Comparison of ENCODE assay signal across 8 mouse cellular contexts in the genomic region with DNA sequence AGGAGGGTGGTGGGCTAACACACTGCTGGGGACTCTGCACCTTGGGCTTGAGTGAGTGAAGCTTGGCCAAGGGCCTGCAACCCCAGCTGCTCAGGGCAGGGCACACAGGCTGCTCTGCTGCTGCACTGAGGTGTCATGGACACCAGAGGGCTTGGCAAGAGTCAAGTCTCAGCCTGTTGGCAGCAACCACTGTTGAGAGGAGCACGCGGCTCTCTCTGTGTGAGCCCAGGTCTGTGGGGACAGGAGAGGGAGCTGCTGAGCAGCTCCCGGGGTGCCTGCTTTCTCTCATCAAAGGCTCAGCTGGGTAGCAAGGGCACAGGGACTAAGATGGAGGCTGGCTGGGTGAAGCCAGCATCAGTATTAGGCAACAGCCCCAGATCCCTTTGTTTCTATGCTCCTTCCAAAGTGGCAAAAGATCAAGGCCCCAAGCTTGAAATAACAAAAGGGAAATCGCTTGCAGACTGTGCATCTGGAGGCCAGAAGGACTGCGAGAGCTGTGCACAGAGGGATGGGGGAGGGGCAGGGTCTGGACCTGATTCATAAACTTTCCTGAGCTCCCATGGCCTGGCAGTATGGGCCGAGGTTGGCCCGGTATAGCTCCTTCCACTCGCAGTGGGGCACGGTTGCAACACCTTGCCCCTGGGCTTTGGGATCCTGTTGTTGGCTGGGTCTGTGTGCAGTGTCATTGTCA.
DNase-seq lines count a peak whose midpoint lies in the region; ATAC-seq and TF ChIP-seq lines count a peak whose summit lies in the region.

No protein-coding gene starts in this region.

- H3K27ac ChIP-seq in forebrain, embryonic 11.5 days (ENCODE audit: low read depth, low read length) = no peak overlapping the region
- H3K27ac ChIP-seq in heart, embryonic 14.5 days (replicated peaks in 1 of 2; ENCODE audit: control insufficient read depth in 1 of 2, insufficient read depth in 1 of 2, low read depth in 2 of 2, low read length in 2 of 2) = no peak overlapping the region
- H3K27ac ChIP-seq in lung, embryonic 14.5 days (ENCODE audit: low read depth) = no peak overlapping the region

- DNase-seq in CD4-positive helper T cell, adult 2 months (ENCODE audit: low read depth, low spot score) = peak; percentile 48
- DNase-seq in brain, embryonic 18.5 days (ENCODE audit: low read depth, low spot score) = peak; percentile 49
- peak; percentile 72 for DNase-seq in forebrain, embryonic 11.5 days (ENCODE audit: low spot score)
- peak; percentile 66 for DNase-seq in kidney, postnatal 10 days
- peak; percentile 83 for DNase-seq in lung, embryonic 14.5 days
- DNase-seq in retina, adult 2 months (ENCODE audit: low read depth, low spot score) = peak; percentile 9
- peak; percentile 69 for DNase-seq in urinary bladder, postnatal 14 days (ENCODE audit: low spot score)

- H3K9me3 ChIP-seq in forebrain, embryonic 11.5 days (ENCODE audit: control insufficient read depth, low read length) = no peaks in the 10 kb centered on the region
- H3K9me3 ChIP-seq in heart, embryonic 14.5 days (ENCODE audit: control insufficient read depth, low read length) = no peaks in the 10 kb centered on the region
- H3K9me3 ChIP-seq in lung, embryonic 14.5 days (ENCODE audit: low read depth, low read length) = no peaks in the 10 kb centered on the region

- peak; percentile 66 for ATAC-seq in forebrain, embryonic 11.5 days (replicated peaks; ENCODE audit: low FRiP score)
- ATAC-seq in heart, embryonic 14.5 days (ENCODE audit: insufficient number of reproducible peaks, insufficient read depth, low FRiP score, low read depth) = peak; percentile 68
- ATAC-seq in lung, embryonic 14.5 days (ENCODE audit: insufficient read depth) = peak; percentile 86

- 19% methylated on average over 9 of the region's 9 CpGs for WGBS in forebrain, embryonic 11.5 days
- WGBS in heart, embryonic 14.5 days = 38% methylated on average over 9 of the region's 9 CpGs
- WGBS in lung, embryonic 14.5 days = 32% methylated on average over 9 of the region's 9 CpGs

- no peaks in the 10 kb centered on the region for H3K27me3 ChIP-seq in forebrain, embryonic 11.5 days (ENCODE audit: control insufficient read depth, insufficient read depth, low read length)
- H3K27me3 ChIP-seq in heart, embryonic 14.5 days (ENCODE audit: control insufficient read depth, insufficient read depth, low read length) = peaks cover 3% of the 10 kb centered on the region; the same call in 1 of the 2 replicates
- no peaks in the 10 kb centered on the region for H3K27me3 ChIP-seq in lung, embryonic 14.5 days (ENCODE audit: insufficient read depth, low read length)

- peaks cover 10% of the 10 kb centered on the region; the same call in 1 of the 2 replicates for H3K4me1 ChIP-seq in forebrain, embryonic 11.5 days (replicated peaks; ENCODE audit: control insufficient read depth, insufficient read depth, low read length)
- no peaks in the 10 kb centered on the region for H3K4me1 ChIP-seq in heart, embryonic 14.5 days (ENCODE audit: control insufficient read depth in 2 of 2, insufficient read depth in 2 of 2, low read length in 2 of 2)
- no peaks in the 10 kb centered on the region; the same call in 1 of the 2 replicates for H3K4me1 ChIP-seq in lung, embryonic 14.5 days (ENCODE audit: insufficient read depth)

- peak overlapping the region; percentile 16; the same call in 1 of the 2 replicates for H3K9ac ChIP-seq in forebrain, embryonic 11.5 days (ENCODE audit: low read length)
- H3K9ac ChIP-seq in heart, embryonic 14.5 days (ENCODE audit: low read length) = no peak overlapping the region
- H3K9ac ChIP-seq in lung, embryonic 14.5 days = no peak overlapping the region

- peak; percentile 82 for TF ChIP-seq CTCF in lung, embryonic 14.5 days (IDR thresholded peaks at IDR 0.05; ENCODE audit: low read depth)

- no peak overlapping the region for H3K4me3 ChIP-seq in forebrain, embryonic 11.5 days (ENCODE audit: low read depth, low read length)
- H3K4me3 ChIP-seq in heart, embryonic 14.5 days (ENCODE audit: control insufficient read depth in 1 of 2, insufficient read depth in 1 of 2, low read depth in 1 of 2, low read length in 2 of 2) = no peak overlapping the region
- H3K4me3 ChIP-seq in lung, embryonic 14.5 days (ENCODE audit: low read depth, low read length) = no peak overlapping the region

- no peak overlapping the region for H3K4me2 ChIP-seq in forebrain, embryonic 11.5 days (ENCODE audit: low read depth, low read length, severe bottlenecking)
- no peak overlapping the region for H3K4me2 ChIP-seq in heart, embryonic 14.5 days (ENCODE audit: low read length)
- no peak overlapping the region for H3K4me2 ChIP-seq in lung, embryonic 14.5 days

- no peaks in the 10 kb centered on the region for H3K36me3 ChIP-seq in forebrain, embryonic 11.5 days (ENCODE audit: control insufficient read depth, insufficient read depth, low read length)
- no peaks in the 10 kb centered on the region for H3K36me3 ChIP-seq in heart, embryonic 14.5 days (ENCODE audit: control insufficient read depth, insufficient read depth, low read length)
- H3K36me3 ChIP-seq in lung, embryonic 14.5 days (ENCODE audit: insufficient read depth) = no peaks in the 10 kb centered on the region

Comparison
In these comparisons a context has a peak if more than half of its experiments do, and no peak if none do; other contexts are left out.
1. DNase-seq: peak in every context shown above with its lines; median percentile 83 in lung, embryonic 14.5 days; 72 in forebrain, embryonic 11.5 days; 69 in urinary bladder, postnatal 14 days; 66 in kidney, postnatal 10 days; 49 in brain, embryonic 18.5 days; 48 in CD4-positive helper T cell, adult 2 months; 9 in retina, adult 2 months.